Mouse (Mus musculus): Measurements from ENCODE around the gene Pfdn6. TPM values are rescaled to one million over a fixed set of nuclear protein-coding genes. Genes with fewer than 3 reads are reported as not detected.
A peak's percentile ranks its signal among the peaks of the same experiment; 100 is the strongest.

Gene Pfdn6
- polyA plus RNA-seq, 1 experiment from 2014 or later = 145 TPM

DNA sequence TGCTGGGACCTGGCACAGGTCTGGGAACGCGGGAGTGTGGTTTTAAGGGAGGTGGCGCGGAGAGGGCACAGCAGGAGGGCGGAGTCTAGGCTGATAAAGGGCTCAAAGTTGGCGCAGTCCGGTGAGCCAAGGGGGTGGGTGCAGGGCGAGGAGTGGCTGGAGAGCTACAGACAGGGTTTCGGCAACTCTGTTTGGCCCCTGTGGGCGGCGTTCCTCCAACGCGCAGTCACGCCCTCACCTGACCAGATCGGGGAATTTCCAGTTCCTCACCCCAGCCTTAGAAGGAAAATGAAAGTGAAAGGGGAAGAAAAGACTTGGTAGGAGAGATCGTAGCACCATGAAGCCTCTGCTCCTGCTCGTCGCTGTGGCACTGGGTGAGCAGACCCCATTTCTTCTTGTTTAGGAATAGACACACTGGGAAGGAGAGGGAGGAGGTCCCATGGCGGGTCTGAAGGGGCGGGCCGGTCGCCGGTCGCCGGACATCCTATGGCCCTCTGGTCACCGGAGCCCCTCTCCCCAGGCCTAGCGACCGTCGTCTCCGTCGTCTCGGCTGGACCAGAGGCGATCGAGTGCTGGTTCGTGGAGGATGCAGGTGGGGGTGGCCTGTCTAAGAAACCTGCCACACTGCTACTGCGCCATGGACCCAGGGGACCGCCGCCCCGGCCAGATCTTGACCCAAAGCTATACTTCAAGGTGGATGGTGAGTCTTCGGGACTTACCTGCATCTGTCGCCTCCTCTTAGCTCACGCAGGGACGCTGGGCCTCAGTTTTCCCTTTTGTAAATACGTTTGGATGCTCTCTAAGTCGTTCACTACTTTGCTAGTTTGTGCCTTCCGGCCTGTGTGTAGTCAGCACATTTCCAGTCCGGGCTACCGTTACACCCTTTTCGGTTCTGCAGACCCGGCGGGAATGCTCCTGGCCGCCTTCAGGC lies 20.5 kb downstream of the Pfdn6 start:
- Histone ChIP-seq H3K4me3 (ENCODE audit: low read depth, low read length) (peak overlapping the region; percentile 68), H3K4me1 (ENCODE audit: insufficient read depth) (peaks cover 5% of the 10 kb centered on the region; the same call in 1 of the 2 replicates), H3K9ac (peak overlapping the region; percentile 71), H3K36me3 (ENCODE audit: insufficient read depth) (peaks cover 23% of the 10 kb centered on the region; the same call in 1 of the 2 replicates), H3K9me3 (ENCODE audit: low read depth, low read length) (no peaks in the 10 kb centered on the region), H3K27me3 (ENCODE audit: insufficient read depth, low read length) (no peaks in the 10 kb centered on the region), H3K4me2 (peak overlapping the region; percentile 100), H3K27ac (ENCODE audit: low read depth) (peak overlapping the region; percentile 84)
- under 1% methylated on average over 52 of the region's 52 CpGs for WGBS
- peak; percentile 24; the same call in 1 of the 2 replicates for TF ChIP-seq CTCF (IDR thresholded peaks at IDR 0.05; ENCODE audit: low read depth)
- ATAC-seq (ENCODE audit: insufficient read depth) (peak; percentile 11; the same call in 1 of the 2 replicates), DNase-seq (peak; percentile 77)

DNA sequence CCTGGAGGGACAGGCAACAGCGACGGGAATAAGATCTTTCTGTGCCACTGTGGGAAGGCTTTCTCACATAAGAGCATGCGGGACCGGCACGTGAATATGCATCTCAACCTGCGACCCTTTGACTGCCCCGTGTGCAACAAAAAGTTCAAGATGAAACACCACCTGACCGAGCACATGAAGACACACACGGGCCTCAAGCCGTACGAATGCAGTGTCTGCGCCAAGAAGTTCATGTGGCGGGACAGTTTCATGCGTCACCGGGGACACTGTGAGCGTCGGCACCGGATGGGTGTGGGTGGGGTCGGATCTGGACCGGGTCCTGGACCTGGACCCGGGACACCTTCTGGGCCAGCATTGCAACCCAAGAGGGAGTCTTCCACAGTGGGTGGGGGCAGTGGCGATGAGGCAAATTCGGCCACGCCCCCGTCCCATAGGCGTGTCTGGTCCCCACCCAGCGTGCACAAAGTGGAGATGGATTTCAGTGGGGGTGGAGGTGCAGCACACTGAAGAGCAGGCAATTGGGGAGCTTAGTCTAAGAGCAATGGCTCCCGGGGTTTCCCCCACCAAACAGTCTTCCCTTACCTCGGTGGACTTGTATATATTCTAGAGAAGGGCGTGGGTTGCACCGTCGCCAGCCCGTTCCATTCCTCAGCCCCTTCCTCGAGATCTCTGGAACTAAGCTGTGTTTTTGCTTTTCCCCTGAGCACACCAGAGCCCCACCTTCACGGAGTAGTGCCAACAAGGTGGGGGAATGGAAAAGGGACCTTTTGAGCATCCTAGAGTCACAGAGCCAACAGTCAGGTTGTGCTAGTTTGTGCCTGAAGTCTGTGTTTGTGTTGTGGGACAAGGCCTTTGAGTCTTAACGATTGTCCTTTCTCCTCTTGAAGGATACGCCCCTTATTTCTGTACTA lies 21.6 kb downstream of the Pfdn6 start:
- Histone ChIP-seq H3K4me1 (ENCODE audit: insufficient read depth) (peaks cover 5% of the 10 kb centered on the region; the same call in 1 of the 2 replicates), H3K27ac (ENCODE audit: low read depth) (peak overlapping the region; percentile 84), H3K4me3 (ENCODE audit: low read depth, low read length) (peak overlapping the region; percentile 68), H3K4me2 (peak overlapping the region; percentile 100), H3K9ac (peak overlapping the region; percentile 71; the same call in 1 of the 2 replicates), H3K9me3 (ENCODE audit: low read depth, low read length) (no peaks in the 10 kb centered on the region), H3K27me3 (ENCODE audit: insufficient read depth, low read length) (no peaks in the 10 kb centered on the region), H3K36me3 (ENCODE audit: insufficient read depth) (peaks cover 33% of the 10 kb centered on the region)
- 49% methylated on average over 37 of the region's 37 CpGs for WGBS
- ATAC-seq (ENCODE audit: insufficient read depth) (no peak), DNase-seq (no peak)
- TF ChIP-seq CTCF (IDR thresholded peaks at IDR 0.05; ENCODE audit: low read depth) = no peak

DNA sequence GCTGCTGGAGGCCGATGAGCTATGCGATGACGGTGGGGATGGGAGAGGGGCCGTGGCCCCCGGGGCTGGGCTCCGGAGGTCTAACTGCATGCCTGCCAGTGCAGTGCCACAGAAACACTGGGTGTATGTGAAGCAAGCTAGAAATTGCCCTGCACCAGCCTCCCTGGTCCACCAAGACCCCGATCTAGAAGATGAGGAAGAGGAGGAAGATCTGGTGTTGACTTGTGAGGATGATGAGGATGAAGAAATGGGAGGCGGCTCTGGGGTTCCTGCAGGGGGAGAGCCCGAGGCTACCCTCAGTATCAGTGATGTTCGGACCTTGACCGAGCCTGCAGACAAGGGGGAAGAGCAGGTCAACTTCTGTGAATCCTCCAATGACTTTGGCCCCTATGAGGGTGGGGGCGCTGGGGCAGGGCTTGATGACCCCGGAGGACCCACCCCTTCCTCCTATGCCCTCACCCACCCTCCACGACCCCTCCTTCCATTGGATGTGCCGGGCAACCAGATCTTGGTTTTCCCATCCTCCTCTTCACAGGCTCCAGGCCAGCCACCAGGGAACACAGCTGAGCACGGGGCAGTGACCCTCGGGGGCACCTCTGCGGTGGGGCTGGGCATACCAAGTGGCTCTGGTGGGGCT lies 22.4 kb downstream of the Pfdn6 start:
- no peak overlapping the region for H3K27ac ChIP-seq (ENCODE audit: low read depth)
- H3K9me3 ChIP-seq (ENCODE audit: low read depth, low read length) = no peaks in the 10 kb centered on the region
- TF ChIP-seq CTCF (IDR thresholded peaks at IDR 0.05; ENCODE audit: low read depth) = no peak
- 83% methylated on average over 18 of the region's 18 CpGs for WGBS
- peaks cover 5% of the 10 kb centered on the region; the same call in 1 of the 2 replicates for H3K4me1 ChIP-seq (ENCODE audit: insufficient read depth)
- DNase-seq (no peak), ATAC-seq (ENCODE audit: insufficient read depth) (no peak)
- no peak overlapping the region for H3K9ac ChIP-seq
- H3K4me2 ChIP-seq = no peak overlapping the region; the same call in 1 of the 2 replicates
- H3K27me3 ChIP-seq (ENCODE audit: insufficient read depth, low read length) = no peaks in the 10 kb centered on the region
- peaks cover 40% of the 10 kb centered on the region for H3K36me3 ChIP-seq (ENCODE audit: insufficient read depth)
- 0 out of 2 replicates have a peak overlapping the region, but pooled peaks have one; percentile 56 for H3K4me3 ChIP-seq (ENCODE audit: low read depth, low read length)

DNA sequence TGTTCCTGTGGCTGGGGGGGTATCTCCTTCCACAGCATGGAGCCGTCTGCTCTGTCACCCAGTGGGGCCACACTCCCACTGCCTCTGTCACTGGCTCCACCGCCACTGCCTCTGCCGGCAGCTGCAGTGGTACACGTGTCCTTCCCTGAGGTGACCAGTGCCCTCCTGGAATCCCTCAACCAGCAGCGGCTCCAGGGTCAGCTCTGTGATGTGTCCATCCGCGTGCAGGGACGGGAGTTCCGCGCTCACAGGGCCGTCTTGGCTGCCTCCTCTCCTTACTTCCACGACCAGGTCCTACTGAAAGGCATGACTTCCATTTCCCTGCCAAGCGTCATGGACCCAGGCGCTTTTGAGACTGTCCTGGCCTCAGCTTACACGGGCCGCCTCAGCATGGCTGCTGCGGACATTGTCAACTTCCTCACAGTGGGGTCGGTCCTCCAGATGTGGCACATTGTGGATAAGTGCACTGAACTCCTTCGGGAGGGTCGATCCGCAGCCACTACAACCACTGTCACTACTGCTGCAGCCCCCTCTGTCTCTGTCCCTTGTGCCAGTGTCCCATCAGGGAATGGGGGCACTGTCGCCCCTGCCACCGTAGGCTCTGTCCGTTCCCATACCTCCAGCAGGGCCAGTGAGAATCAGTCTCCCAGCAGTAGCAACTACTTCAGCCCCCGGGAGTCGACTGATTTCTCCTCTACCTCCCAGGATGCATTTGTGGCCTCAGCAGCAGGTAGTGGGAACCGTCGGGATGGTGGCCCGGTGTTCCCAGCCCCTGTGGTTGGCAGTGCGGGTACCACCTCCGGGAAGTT lies 23.1 kb downstream of the Pfdn6 start:
- no peaks in the 10 kb centered on the region for H3K27me3 ChIP-seq (ENCODE audit: insufficient read depth, low read length)
- H3K4me1 ChIP-seq (ENCODE audit: insufficient read depth) = peaks cover 5% of the 10 kb centered on the region; the same call in 1 of the 2 replicates
- H3K4me3 ChIP-seq (ENCODE audit: low read depth, low read length) = peak overlapping the region; percentile 56
- ATAC-seq (ENCODE audit: insufficient read depth) (no peak), DNase-seq (no peak)
- H3K9ac ChIP-seq = peak overlapping the region; percentile 62
- H3K27ac ChIP-seq (ENCODE audit: low read depth) = no peak overlapping the region
- H3K9me3 ChIP-seq (ENCODE audit: low read depth, low read length) = no peaks in the 10 kb centered on the region
- H3K4me2 ChIP-seq = peak overlapping the region; percentile 72
- H3K36me3 ChIP-seq (ENCODE audit: insufficient read depth) = peaks cover 46% of the 10 kb centered on the region
- no peak for TF ChIP-seq CTCF (IDR thresholded peaks at IDR 0.05; ENCODE audit: low read depth)
- WGBS = 73% methylated on average over 31 of the region's 31 CpGs

DNA sequence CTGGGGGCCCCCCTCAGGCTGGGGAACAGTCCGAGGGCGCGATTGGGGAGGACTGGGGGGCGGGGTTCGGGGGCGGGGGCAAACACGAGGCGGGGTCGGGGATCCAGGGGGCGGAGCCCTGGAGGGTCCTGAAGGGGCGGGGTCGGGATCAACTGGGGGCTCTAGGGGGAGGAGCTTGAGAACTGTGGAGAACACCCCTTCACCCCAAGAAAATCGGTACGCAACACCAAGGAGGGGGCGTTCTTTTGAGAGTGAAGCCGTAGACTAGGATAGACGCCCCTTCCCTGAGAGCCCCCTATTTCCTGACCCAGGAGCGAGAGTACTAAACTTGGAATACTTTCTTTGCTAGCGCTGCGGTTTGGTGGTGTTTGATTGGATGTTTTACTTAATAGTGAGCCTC lies 23.8 kb downstream of the Pfdn6 start:
- peak; percentile 73 for DNase-seq
- Histone ChIP-seq H3K36me3 (ENCODE audit: insufficient read depth) (peaks cover 54% of the 10 kb centered on the region), H3K27me3 (ENCODE audit: insufficient read depth, low read length) (no peaks in the 10 kb centered on the region), H3K9me3 (ENCODE audit: low read depth, low read length) (no peaks in the 10 kb centered on the region), H3K4me2 (peak overlapping the region; percentile 72), H3K27ac (ENCODE audit: low read depth) (peak overlapping the region; percentile 85), H3K9ac (peak overlapping the region; percentile 62), H3K4me1 (ENCODE audit: insufficient read depth) (peaks cover 5% of the 10 kb centered on the region), H3K4me3 (ENCODE audit: low read depth, low read length) (peak overlapping the region; percentile 56)
- no peak for TF ChIP-seq CTCF (IDR thresholded peaks at IDR 0.05; ENCODE audit: low read depth)
- WGBS = 2% methylated on average over 20 of the region's 20 CpGs
- ATAC-seq (ENCODE audit: insufficient read depth) = peak; percentile 14

Data from lung, embryonic 14.5 days (tissue).